Mouse (Mus musculus) frontal cortex, postnatal 14 days (tissue): ENCODE results near the gene Cdc42bpg.
"Not testable (repeated sequence)": the region's sequence is repeated elsewhere in the genome, so short reads cannot be mapped to it uniquely, and the experiment has no call there.

Experiments used
- DNase-seq, 2 experiments: peaks; one replicate each; pipeline ENCODE4 v3.0.0; 2022; ENCODE audit warnings: low spot score in 2 of 2

The Cdc42bpg gene

DNA sequence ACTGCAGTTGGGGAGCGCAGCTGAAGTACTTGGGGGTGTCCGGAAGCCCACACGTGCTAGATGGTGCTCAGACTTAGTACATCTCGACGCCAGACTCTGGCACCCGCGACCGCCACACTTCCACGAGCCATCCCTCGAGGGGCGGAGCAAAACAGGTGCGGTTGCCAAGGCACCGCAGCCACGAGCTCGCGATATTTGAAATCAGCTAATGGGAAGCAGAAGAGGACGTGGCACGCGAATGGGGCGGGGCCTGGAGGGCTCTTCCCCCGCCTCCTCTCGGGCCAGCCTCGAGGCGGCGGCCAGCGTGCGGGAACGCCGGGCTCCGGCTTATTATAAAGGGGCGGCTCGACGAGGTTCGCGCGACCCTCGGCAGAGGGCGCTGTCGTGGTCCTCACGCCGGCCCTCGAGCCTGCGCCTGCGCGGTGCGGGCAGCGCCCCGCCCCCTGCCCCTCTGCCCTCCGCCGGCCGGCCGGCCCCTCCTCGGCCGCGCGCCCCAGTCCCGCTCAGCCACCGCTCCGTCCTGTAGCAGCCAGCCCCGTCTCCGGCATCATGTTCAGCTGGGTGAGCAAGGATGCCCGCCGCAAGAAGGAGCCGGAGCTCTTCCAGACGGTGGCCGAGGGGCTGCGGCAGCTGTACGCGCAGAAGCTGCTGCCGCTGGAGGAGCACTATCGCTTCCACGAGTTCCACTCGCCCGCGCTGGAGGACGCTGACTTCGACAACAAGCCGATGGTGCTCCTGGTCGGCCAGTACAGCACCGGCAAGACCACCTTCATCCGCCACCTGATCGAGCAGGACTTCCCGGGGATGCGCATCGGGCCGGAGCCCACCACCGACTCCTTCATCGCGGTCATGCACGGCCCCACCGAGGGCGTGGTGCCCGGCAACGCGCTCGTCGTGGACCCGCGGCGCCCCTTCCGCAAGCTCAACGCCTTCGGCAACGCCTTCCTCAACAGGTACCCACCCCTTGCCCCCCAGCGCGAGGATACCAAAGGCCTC lies 29.5 kb upstream of the Cdc42bpg start, which contains the start of gene Ehd1:
Gene Ehd1, plus strand, starts transcription at position 300 of the 996 bp plus-strand sequence.
- peak; percentile 94 for DNase-seq

GRCm38 (mm10) chr19:6277661-6278438 lies 28.4 kb upstream of the Cdc42bpg start:
- no peak for DNase-seq

DNA sequence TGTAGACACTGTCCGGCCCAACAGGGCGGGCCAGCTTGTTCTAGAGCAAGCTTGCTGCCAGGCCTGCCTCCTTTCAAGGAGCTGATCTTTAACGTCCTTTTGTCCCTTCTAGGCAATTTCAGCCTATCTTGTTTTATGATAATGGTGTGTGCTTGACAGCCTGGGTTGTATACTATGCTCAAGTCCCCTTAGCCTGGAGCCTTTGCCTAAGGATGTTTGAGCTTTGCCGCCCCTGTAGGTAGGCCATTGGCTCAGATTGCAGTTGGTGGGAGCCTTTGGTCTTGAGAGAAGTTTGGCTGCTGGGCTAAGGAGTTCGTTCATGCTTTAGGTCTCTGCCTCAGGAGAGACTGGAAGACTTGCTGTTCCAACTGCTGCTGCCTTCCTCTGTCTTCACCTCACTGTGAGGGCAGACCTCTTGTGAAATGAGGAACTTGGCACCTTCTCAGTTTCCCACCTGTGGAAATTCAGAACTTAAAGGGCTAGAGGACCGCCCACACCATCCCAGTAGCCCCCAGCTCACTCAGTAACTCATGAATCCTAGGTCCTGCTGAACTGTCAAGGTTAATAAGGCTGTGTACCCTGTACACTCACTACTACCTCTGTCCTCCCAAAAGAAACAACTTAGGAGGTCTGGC lies 27.7 kb upstream of the Cdc42bpg start:
- no peak for DNase-seq

DNA sequence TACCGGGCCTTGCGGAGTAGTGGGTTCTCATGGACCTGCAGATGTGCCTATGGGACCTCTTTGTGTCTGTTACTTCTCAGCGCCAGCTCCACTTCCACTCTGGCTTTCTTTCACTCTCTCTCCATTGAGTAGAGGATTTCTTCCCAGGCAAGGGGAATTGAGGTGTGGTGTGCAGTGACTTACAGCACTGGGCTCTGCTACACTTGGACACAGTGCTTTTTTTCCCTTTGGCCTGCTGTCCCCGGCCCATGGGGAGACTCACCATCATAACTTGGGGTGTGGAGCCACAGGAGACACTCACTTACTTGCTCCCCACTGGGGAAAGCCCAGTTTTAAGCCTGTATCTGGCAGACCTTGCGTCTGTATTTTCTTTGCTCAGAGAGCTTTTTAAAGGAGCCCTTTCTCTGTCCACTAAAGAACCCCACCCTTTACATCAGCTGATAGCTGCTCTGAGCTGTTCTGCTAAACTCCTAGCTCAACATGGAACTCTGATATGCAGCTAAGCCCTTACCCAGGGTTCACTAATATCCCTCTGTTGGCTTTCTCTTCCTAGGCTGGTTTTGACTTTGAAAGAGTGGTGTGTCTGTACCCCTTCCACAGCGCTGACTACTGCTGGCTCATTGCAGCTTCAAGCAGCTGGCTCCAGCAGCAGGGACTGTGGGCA lies 26.6 kb upstream of the Cdc42bpg start:
- DNase-seq, result no peak

GRCm38 (mm10) chr19:6280554-6280953 lies 25.7 kb upstream of the Cdc42bpg start:
- no peak for DNase-seq

GRCm38 (mm10) chr19:6281122-6282020 lies 24.9 kb upstream of the Cdc42bpg start:
- DNase-seq, result no peak

DNA sequence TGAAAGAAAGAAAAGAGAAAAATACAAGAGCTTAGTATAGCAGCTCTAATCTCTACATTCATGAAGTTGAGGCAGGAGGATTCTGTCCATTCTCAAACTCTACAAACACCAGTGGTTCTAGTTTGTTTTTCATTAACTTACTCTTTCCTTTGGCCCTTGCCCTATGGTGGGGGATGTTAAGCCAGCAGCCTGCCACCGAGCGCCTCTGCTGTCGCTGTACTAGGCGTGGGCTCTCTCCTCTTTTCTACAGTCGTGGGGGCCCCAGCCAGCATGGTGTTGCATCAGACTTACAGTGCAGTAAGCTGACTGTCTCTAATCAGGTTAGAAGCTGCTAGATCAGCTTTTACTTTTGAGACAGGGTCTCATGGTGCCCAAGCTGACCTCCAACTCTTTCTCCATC lies 23.3 kb upstream of the Cdc42bpg start:
- no peak for DNase-seq

DNA sequence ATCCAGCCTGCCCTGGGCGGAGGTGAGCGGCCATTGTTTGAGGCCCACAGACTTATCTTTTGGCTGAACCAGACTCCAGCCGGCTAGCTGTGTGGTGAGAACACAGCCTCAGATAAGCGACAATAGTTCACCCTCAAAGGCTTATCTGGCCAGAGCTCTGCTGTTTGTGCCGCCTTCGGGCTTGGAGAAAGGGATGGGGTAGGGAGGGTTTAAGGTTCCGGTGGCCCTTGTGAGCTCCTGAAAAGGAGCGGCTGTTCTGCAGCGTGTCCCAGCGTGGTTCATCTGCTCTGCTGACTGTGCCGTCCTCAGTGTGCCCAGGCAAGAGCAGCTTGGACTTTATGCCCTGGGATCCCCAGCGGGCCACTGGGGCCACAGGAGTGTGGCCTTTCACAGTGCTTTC lies 21.8 kb upstream of the Cdc42bpg start:
- DNase-seq, result no peak

DNA sequence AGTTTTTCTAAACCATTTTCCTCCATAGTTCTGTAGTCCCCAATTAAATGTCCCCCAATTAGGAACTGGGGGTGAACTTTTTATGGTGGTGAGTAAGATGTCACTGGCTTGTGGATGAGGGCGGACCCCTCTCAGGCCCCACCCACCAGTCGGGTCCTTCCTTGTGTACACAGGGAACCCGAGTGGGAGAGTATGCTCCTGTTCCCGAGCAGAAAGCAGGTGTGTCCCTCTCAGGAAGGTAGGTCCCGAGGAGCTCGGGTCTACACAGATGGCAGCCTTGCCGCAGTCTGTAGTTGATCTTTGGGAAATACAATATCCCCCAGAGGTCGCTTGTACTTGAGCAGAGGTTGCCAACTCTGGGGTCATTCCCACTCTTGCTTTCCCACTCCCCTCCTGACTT lies 21.0 kb upstream of the Cdc42bpg start:
- DNase-seq, result no peak

DNA sequence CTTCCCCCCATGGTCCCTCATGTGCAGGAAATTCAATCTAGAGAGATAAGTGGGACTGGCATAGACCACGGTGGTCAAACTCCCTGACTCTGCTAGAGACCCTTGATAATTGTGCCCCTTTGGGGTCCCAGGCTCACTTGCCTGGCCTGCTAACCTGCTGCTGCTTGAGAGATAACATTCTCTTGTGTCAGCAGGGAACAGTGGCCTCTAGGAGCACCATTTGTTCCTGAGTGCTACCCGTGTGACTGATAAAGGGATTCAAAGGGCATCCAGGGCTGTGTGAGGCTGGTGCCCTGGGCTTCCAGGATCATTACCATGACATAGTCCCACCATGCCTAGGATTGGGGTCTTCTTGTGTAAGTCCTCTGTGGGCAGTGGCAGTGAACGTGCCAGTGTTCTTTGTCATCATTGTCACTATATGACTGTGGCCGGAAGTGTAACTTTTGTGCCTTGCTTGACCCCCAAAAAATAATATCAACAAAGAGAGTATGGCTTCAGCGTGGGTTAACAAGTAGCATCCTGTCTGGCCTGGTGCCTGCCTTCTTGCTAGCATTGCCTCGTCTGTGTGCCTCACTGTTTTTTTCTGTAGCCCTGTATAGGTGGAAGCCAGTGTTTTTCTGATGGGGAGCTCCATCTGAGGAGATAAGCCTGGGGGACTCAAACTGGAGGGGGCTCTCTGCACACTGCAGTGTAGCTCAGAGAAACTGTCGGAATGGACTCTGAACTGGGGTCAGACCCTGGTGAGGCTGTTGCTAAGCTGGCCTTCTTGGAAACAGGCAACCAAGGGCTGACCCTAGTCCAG lies 20.4 kb upstream of the Cdc42bpg start:
- no peak for DNase-seq

DNA sequence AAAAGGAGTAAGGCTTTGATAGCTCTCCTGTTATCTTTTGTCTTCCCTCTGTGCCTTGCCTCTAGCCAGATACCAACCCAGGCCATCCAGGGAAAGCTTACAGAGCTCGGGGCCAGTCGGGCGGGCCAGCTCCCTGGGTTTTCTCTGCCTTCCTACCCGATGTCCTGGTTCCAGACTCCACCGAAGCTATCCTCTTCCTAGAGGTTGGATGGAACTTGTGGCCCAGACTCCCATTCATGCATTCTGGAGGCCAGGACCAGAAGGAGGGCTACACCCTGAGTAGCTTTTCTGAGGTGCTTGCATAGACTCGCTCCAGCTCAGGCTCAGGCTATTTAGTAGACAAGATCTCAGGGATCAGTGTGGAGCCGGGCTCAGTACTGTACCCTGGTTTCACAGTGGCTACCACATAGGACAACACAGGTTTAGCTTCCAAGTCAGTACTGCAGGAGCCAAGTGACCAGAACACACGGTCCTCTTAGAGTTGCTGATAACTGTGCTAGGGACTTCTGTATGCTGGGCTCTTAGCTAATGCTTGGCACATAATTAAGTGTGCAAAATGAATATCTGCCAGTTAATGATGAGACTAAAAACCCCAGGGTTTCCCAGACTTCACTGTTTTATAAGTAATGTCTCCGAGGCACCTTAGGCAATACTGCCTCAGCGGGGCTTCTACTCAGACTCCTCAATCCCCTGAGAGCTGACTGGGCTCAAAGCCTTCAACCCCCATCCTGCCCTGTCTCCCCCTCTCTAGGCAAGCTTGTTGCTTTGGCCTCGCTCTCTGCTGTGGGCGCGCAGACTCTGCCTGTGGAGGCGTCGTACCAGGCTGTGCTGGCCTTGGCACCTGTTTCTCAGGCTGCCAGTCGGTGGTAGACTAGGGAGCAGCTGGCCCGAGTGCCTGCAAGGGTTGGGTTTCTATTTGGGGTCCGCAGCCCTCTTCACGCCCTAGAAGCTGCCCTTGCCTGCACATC lies 19.5 kb upstream of the Cdc42bpg start:
- DNase-seq, result no peak

GRCm38 (mm10) chr19:6288236-6288894 lies 17.9 kb upstream of the Cdc42bpg start:
- no peak for DNase-seq

DNA sequence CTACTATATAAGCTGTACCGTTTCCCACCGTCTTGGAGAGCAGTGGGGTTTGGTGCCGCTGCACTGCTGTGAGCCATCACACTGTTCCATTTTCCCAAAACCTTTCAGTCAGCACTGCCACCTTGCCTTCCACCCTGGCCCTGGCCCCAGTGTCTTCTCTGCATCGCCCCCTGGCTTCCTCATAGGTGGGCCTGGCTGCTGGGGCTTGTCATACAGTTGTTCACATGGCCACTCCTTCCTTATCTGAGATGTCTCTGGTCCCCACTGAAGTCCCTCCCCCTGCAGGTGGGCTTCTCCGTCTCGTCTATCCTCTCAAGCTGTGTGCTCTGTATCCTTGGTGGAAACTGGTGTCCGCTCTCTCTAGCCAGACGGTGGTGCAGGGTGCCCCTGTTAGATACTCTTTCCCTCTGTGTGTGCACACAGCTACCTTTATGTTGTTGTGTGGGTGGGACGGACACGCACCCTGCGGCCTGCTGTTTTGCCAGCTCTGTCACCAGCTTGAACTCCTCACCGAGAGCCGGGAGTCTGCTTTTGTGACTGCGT lies 16.5 kb upstream of the Cdc42bpg start:
- no peak for DNase-seq

GRCm38 (mm10) chr19:6290720-6291116 lies 15.5 kb upstream of the Cdc42bpg start:
- DNase-seq, result not testable (repeated sequence)

GRCm38 (mm10) chr19:6291117-6291781 lies 15.0 kb upstream of the Cdc42bpg start:
- DNase-seq, result no peak

DNA sequence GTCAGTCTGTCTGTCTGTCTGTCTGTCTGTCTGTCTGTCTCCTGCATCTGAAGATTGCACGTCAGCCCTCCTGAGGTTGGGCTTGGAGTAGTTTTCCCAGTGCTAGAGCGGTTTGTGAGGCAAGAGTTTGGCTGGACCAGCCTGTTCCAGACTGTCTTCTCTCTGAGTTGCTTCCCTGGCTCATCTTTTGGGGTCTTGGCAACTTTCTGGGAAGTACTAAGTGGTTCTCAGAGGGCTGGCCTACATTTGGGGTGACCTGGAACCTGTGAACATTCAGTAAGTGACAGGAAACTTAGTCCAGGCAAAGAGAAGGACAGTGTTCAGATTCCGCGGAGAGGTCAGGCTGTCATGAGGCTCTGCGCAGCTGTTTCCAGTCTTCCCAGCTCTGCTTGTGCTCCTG lies 14.0 kb upstream of the Cdc42bpg start:
- DNase-seq, result no peak

- DNase-seq, result no peak
Measured at GRCm38 (mm10) chr19:6294301-6294700, 12.0 kb upstream of the Cdc42bpg start.
